Mouse (Mus musculus) kidney, embryonic 15.5 days (tissue): ENCODE data around the gene Pold4. TPM values are rescaled to one million over a fixed set of nuclear protein-coding genes. Genes with fewer than 3 reads are reported as not detected.

Experiments
- ATAC-seq: fragments of 200-750 bp; cut with Nextera tagmentation; replicated peaks from 2 replicates; pipeline ENCODE4 v1.8.0; 2017; ENCODE audit warnings: moderate TSS enrichment; ENCODE audit not compliant: low FRiP score
- H3K27ac ChIP-seq: fragments of 300-500 bp; sonication (generic); 2 replicates; pipeline ENCODE4 v1.5.1; 2015; ENCODE audit warnings: mild to moderate bottlenecking, inconsistent platforms
- H3K27me3 ChIP-seq: fragments of 300-500 bp; sonication (generic); 2 replicates; pipeline ENCODE4 v1.6.1; 2015; ENCODE audit warnings: inconsistent platforms
- H3K36me3 ChIP-seq: fragments of 300-500 bp; sonication (generic); 2 replicates; pipeline ENCODE4 v1.6.1; 2015; ENCODE audit warnings: inconsistent platforms
- H3K4me1 ChIP-seq: fragments of 300-500 bp; sonication (generic); 2 replicates; pipeline ENCODE4 v1.6.1; 2015; ENCODE audit warnings: inconsistent platforms
- H3K4me2 ChIP-seq: fragments of 300-500 bp; sonication (generic); 2 replicates; pipeline ENCODE4 v1.6.1; 2015; ENCODE audit warnings: moderate library complexity, mild to moderate bottlenecking, inconsistent platforms
- H3K4me3 ChIP-seq: fragments of 300-500 bp; sonication (generic); replicated peaks from 2 replicates; pipeline ENCODE4 v1.5.1; 2015; ENCODE audit warnings: mild to moderate bottlenecking, inconsistent platforms
- H3K9ac ChIP-seq: fragments of 300-500 bp; sonication (generic); 2 replicates; pipeline ENCODE4 v1.6.1; 2015; ENCODE audit warnings: mild to moderate bottlenecking, inconsistent platforms
- H3K9me3 ChIP-seq: fragments of 300-500 bp; sonication (generic); replicated peaks from 2 replicates; pipeline ENCODE4 v1.6.1; 2016; ENCODE audit warnings: inconsistent platforms
- WGBS: fragments of 180-500 bp; shearing (Covaris S2); methylation state at CpG from one replicate; pipeline ENCODE4 v1.1.7; 2015; ENCODE audit warnings: mixed read lengths; 5-methylcytosine and 5-hydroxymethylcytosine counted together
- polyA plus RNA-seq: library from polyadenylated mRNA; unstranded; fragments of >200 nt; fragmentation: Nextera tagmentation; extraction: Ambion mirVana; gene quantifications from 2 replicates; pipeline ENCODE4 v1.2.1, GENCODE M21; 2015

Gene Pold4
- polyA plus RNA-seq, 1 experiment from 2014 or later: 27.4 TPM

- no peaks in the 10 kb centered on the region for H3K27me3 ChIP-seq
- no peaks in the 10 kb centered on the region for H3K9me3 ChIP-seq
- H3K36me3 ChIP-seq: peaks cover 11% of the 10 kb centered on the region; the same call in 1 of the 2 replicates
- H3K9ac ChIP-seq: no peak overlapping the region
- peaks cover 73% of the 10 kb centered on the region for H3K4me1 ChIP-seq
- ATAC-seq: no peak
- peak overlapping the region; percentile 38 for H3K4me2 ChIP-seq
- 53% methylated on average over 4 of the region's 4 CpGs for WGBS
- H3K4me3 ChIP-seq: no peak overlapping the region
- peak overlapping the region; percentile 66 for H3K27ac ChIP-seq
These were observed 11.3 kb upstream of the Pold4 start for GRCm38 (mm10) chr19:4220416-4220815.

- peak; percentile 63 for ATAC-seq
- Histone ChIP-seq H3K4me2 (peak overlapping the region; percentile 38), H3K9ac (peak overlapping the region; percentile 22; the same call in 1 of the 2 replicates), H3K27ac (peak overlapping the region; percentile 66), H3K9me3 (no peaks in the 10 kb centered on the region), H3K4me1 (peaks cover 66% of the 10 kb centered on the region), H3K27me3 (no peaks in the 10 kb centered on the region), H3K36me3 (peaks cover 11% of the 10 kb centered on the region; the same call in 1 of the 2 replicates), H3K4me3 (no peak overlapping the region)
- WGBS: 22% methylated on average over 14 of the region's 14 CpGs
These were observed 10.5 kb upstream of the Pold4 start for GRCm38 (mm10) chr19:4220957-4221743.

GRCm38 (mm10) chr19:4222165-4222564 lies 9.5 kb upstream of the Pold4 start:
- Histone ChIP-seq H3K4me1 (peaks cover 56% of the 10 kb centered on the region), H3K27me3 (no peaks in the 10 kb centered on the region; the same call in 1 of the 2 replicates), H3K9ac (no peak overlapping the region), H3K4me2 (peak overlapping the region; percentile 38), H3K27ac (peak overlapping the region; percentile 66), H3K4me3 (no peak overlapping the region), H3K36me3 (peaks cover 11% of the 10 kb centered on the region; the same call in 1 of the 2 replicates), H3K9me3 (no peaks in the 10 kb centered on the region)
- peak; percentile 52 for ATAC-seq
- 49% methylated on average over 11 of the region's 11 CpGs for WGBS

- H3K4me3 ChIP-seq: no peak overlapping the region
- H3K9ac ChIP-seq: no peak overlapping the region
- H3K36me3 ChIP-seq: peaks cover 11% of the 10 kb centered on the region; the same call in 1 of the 2 replicates
- H3K4me2 ChIP-seq: no peak overlapping the region
- no peaks in the 10 kb centered on the region for H3K9me3 ChIP-seq
- H3K27ac ChIP-seq: no peak overlapping the region
- WGBS: 87% methylated on average over 7 of the region's 7 CpGs
- ATAC-seq: no peak
- no peaks in the 10 kb centered on the region; the same call in 1 of the 2 replicates for H3K27me3 ChIP-seq
- peaks cover 50% of the 10 kb centered on the region for H3K4me1 ChIP-seq
These were observed 4.9 kb upstream of the Pold4 start for GRCm38 (mm10) chr19:4226779-4227178.

- H3K9me3 ChIP-seq: no peaks in the 10 kb centered on the region
- H3K4me3 ChIP-seq: no peak overlapping the region
- H3K9ac ChIP-seq: no peak overlapping the region
- no peaks in the 10 kb centered on the region; the same call in 1 of the 2 replicates for H3K27me3 ChIP-seq
- no peak for ATAC-seq
- H3K27ac ChIP-seq: no peak overlapping the region
- H3K36me3 ChIP-seq: peaks cover 7% of the 10 kb centered on the region; the same call in 1 of the 2 replicates
- H3K4me2 ChIP-seq: no peak overlapping the region
- H3K4me1 ChIP-seq: peaks cover 50% of the 10 kb centered on the region
- 79% methylated on average over 5 of the region's 5 CpGs for WGBS
These were observed 4.3 kb upstream of the Pold4 start for GRCm38 (mm10) chr19:4227446-4227845.

- ATAC-seq: peak; percentile 26; the same call in 1 of the 2 replicates
- 17% methylated on average over 8 of the region's 8 CpGs for WGBS
- H3K9me3 ChIP-seq: no peaks in the 10 kb centered on the region
- H3K27ac ChIP-seq: no peak overlapping the region; the same call in 1 of the 2 replicates
- peaks cover 2% of the 10 kb centered on the region; the same call in 1 of the 2 replicates for H3K36me3 ChIP-seq
- no peak overlapping the region for H3K4me2 ChIP-seq
- no peak overlapping the region for H3K4me3 ChIP-seq
- H3K9ac ChIP-seq: no peak overlapping the region
- peaks cover 50% of the 10 kb centered on the region for H3K4me1 ChIP-seq
- H3K27me3 ChIP-seq: no peaks in the 10 kb centered on the region; the same call in 1 of the 2 replicates
These were observed 3.6 kb upstream of the Pold4 start for GRCm38 (mm10) chr19:4227894-4228678.

GRCm38 (mm10) chr19:4228891-4229290 lies 2.8 kb upstream of the Pold4 start:
- WGBS: 78% methylated on average over 4 of the region's 4 CpGs
- Histone ChIP-seq H3K4me1 (peaks cover 51% of the 10 kb centered on the region), H3K4me3 (no peak overlapping the region), H3K27ac (no peak overlapping the region), H3K36me3 (no peaks in the 10 kb centered on the region), H3K4me2 (no peak overlapping the region), H3K27me3 (no peaks in the 10 kb centered on the region; the same call in 1 of the 2 replicates), H3K9ac (no peak overlapping the region), H3K9me3 (no peaks in the 10 kb centered on the region)
- no peak for ATAC-seq

- 0 out of 2 replicates have a peak overlapping the region, but pooled peaks have one; percentile 19 for H3K4me2 ChIP-seq
- H3K27ac ChIP-seq: peak overlapping the region; percentile 95
- WGBS: 23% methylated on average over 9 of the region's 9 CpGs
These were observed 2.1 kb upstream of the Pold4 start for GRCm38 (mm10) chr19:4229451-4230076.

GRCm38 (mm10) chr19:4230415-4230814 lies 1.3 kb upstream of the Pold4 start:
- H3K4me3 ChIP-seq: no peak overlapping the region
- no peaks in the 10 kb centered on the region; the same call in 1 of the 2 replicates for H3K27me3 ChIP-seq
- 40% methylated on average over 8 of the region's 8 CpGs for whole genome bisulfite sequencing
- no peak overlapping the region for H3K9ac ChIP-seq
- H3K9me3 ChIP-seq: no peaks in the 10 kb centered on the region
- no peaks in the 10 kb centered on the region for H3K36me3 ChIP-seq
- no peak overlapping the region for H3K4me2 ChIP-seq
- H3K4me1 ChIP-seq: peaks cover 51% of the 10 kb centered on the region
- no peak for ATAC-seq
- peak overlapping the region; percentile 95 for H3K27ac ChIP-seq

More at GRCm38 (mm10) chr19:4229451-4230076, 2.1 kb upstream of the Pold4 start:
- no peaks in the 10 kb centered on the region for H3K36me3 ChIP-seq
- no peak overlapping the region for H3K9ac ChIP-seq
- no peaks in the 10 kb centered on the region; the same call in 1 of the 2 replicates for H3K27me3 ChIP-seq
- no peak overlapping the region for H3K4me3 ChIP-seq
- peak; percentile 34; the same call in 1 of the 2 replicates for ATAC-seq
- H3K4me1 ChIP-seq: peaks cover 51% of the 10 kb centered on the region
- H3K9me3 ChIP-seq: no peaks in the 10 kb centered on the region

GRCm38 (mm10) chr19:4232186-4232572 lies 480 bp downstream of the Pold4 start:
- H3K4me2 ChIP-seq: peak overlapping the region; percentile 67
- ATAC-seq: peak; percentile 8
- 37% methylated on average over 2 of the region's 2 CpGs for WGBS
- peak overlapping the region; percentile 53 for H3K9ac ChIP-seq
- no peaks in the 10 kb centered on the region for H3K9me3 ChIP-seq
- peak overlapping the region; percentile 95 for H3K27ac ChIP-seq
- H3K4me1 ChIP-seq: peaks cover 51% of the 10 kb centered on the region
- H3K36me3 ChIP-seq: no peaks in the 10 kb centered on the region
- no peaks in the 10 kb centered on the region; the same call in 1 of the 2 replicates for H3K27me3 ChIP-seq
- peak overlapping the region; percentile 53 for H3K4me3 ChIP-seq

GRCm38 (mm10) chr19:4232651-4233050 lies 952 bp downstream of the Pold4 start:
- H3K27me3 ChIP-seq: no peaks in the 10 kb centered on the region
- H3K4me2 ChIP-seq: peak overlapping the region; percentile 67
- H3K4me1 ChIP-seq: peaks cover 51% of the 10 kb centered on the region
- 0 out of 2 replicates have a peak overlapping the region, but pooled peaks have one; percentile 53 for H3K9ac ChIP-seq
- H3K9me3 ChIP-seq: no peaks in the 10 kb centered on the region
- no peaks in the 10 kb centered on the region for H3K36me3 ChIP-seq
- peak overlapping the region; percentile 53; the same call in 1 of the 2 replicates for H3K4me3 ChIP-seq
- 84% methylated on average over 7 of the region's 7 CpGs for WGBS
- peak overlapping the region; percentile 95 for H3K27ac ChIP-seq
- ATAC-seq: no peak
